Mouse (Mus musculus) kidney, embryonic 14.5 days (tissue): ENCODE measurements at regions not wholly inside any gene's neighbourhood (a gene's known extent, or its start where the extent isn't known, plus 50 kb on each side); places are given as distances from the start of the nearest gene placed in this dataset.

Experiments
- ATAC-seq: fragments of 200-750 bp; cut with Nextera tagmentation; 2 replicates; pipeline ENCODE4 v1.8.0; 2017; ENCODE audit warnings: moderate number of reproducible peaks, mild to moderate bottlenecking, moderate TSS enrichment, moderate library complexity; ENCODE audit not compliant: low FRiP score, low TSS enrichment
- H3K27ac ChIP-seq: fragments of 300-500 bp; sonication (generic); 2 replicates; pipeline ENCODE4 v1.5.1; 2014; ENCODE audit warnings: low read depth, mild to moderate bottlenecking, low read length, moderate library complexity, mixed read lengths
- H3K27me3 ChIP-seq: fragments of 300-500 bp; sonication (generic); 2 replicates; pipeline ENCODE4 v1.6.1; 2014; ENCODE audit warnings: mild to moderate bottlenecking, low read length; ENCODE audit not compliant: control insufficient read depth, insufficient read depth
- H3K36me3 ChIP-seq: fragments of 300-500 bp; sonication (generic); 2 replicates; pipeline ENCODE4 v1.6.1; 2014; ENCODE audit warnings: low read length, mixed read lengths; ENCODE audit not compliant: control insufficient read depth, insufficient read depth
- H3K4me1 ChIP-seq: fragments of 300-500 bp; sonication (generic); 2 replicates; pipeline ENCODE4 v1.6.1; 2014; ENCODE audit warnings: low read length, mixed read lengths; ENCODE audit not compliant: control insufficient read depth, insufficient read depth
- H3K4me2 ChIP-seq: fragments of 300-500 bp; sonication (generic); replicated peaks from 2 replicates; pipeline ENCODE4 v1.6.1; 2014; ENCODE audit warnings: low read depth, mild to moderate bottlenecking, low read length
- H3K4me3 ChIP-seq: fragments of 300-500 bp; sonication (generic); 2 replicates; pipeline ENCODE4 v1.5.1; 2014; ENCODE audit warnings: mild to moderate bottlenecking, low read length
- H3K9ac ChIP-seq: fragments of 300-500 bp; sonication (generic); 2 replicates; pipeline ENCODE4 v1.6.1; 2014; ENCODE audit warnings: low read depth, mild to moderate bottlenecking, low read length, moderate library complexity
- H3K9me3 ChIP-seq: fragments of 300-500 bp; sonication (generic); 2 replicates; pipeline ENCODE4 v1.6.1; 2016; ENCODE audit warnings: low read length; ENCODE audit not compliant: control insufficient read depth
- WGBS: fragments of 180-500 bp; shearing (Covaris S2); extraction: QIAGEN DNeasy Blood & Tissue Kit; methylation state at CpG from one replicate; pipeline ENCODE4 v1.1.7; 2014; 5-methylcytosine and 5-hydroxymethylcytosine counted together

DNA sequence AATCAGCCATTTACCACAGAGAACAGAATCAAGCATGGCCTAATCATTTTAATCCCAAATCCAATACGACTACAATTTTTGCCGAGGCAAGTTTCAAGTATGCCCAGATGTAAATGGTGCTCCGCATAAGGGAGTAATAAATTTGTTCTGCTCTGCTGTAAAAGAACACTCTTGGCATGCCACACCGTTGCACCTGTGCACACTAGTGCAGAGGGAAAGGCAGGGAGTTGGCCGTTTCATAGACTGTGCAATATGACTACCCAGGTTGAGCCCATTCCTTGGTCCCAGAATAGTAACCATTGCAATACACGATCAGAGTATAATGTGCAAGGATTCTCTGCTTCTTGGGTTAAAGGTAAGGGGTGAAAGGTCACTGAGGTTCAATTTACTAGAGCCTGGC is 270.7 kb upstream of the Nrip1 start:
- Histone ChIP-seq H3K4me2 (no peak overlapping the region), H3K4me1 (no peaks in the 10 kb centered on the region), H3K27ac (no peak overlapping the region), H3K4me3 (no peak overlapping the region), H3K9me3 (no peaks in the 10 kb centered on the region), H3K9ac (no peak overlapping the region), H3K27me3 (no peaks in the 10 kb centered on the region), H3K36me3 (no peaks in the 10 kb centered on the region)
- ATAC-seq = no peak
- 90% methylated on average over 6 of the region's 6 CpGs for WGBS

DNA sequence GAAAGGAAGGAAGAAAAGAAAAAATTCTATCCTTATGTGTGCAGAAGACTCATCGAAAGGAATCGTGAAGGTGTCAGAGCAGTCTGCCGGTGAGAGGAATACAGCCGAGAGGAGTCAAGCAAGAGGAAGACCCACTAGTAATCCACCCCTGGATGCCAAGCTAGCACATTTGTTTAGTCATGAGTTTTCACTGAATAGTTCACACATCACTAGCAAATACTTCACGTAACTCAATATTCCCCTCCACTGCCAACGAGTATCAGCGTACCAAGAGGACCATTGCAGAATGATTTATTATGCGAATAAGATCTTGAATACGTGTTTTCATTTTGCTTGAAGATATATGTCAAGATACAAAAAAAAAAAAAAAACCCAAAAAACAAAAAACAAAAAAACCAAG is 270.2 kb upstream of the Nrip1 start:
- H3K9me3 ChIP-seq = no peaks in the 10 kb centered on the region
- 83% methylated on average over 9 of the region's 9 CpGs for WGBS
- H3K27me3 ChIP-seq = no peaks in the 10 kb centered on the region
- H3K27ac ChIP-seq = no peak overlapping the region
- no peaks in the 10 kb centered on the region for H3K4me1 ChIP-seq
- no peak overlapping the region for H3K4me3 ChIP-seq
- H3K4me2 ChIP-seq = no peak overlapping the region
- no peak overlapping the region for H3K9ac ChIP-seq
- H3K36me3 ChIP-seq = no peaks in the 10 kb centered on the region
- no peak for ATAC-seq

DNA sequence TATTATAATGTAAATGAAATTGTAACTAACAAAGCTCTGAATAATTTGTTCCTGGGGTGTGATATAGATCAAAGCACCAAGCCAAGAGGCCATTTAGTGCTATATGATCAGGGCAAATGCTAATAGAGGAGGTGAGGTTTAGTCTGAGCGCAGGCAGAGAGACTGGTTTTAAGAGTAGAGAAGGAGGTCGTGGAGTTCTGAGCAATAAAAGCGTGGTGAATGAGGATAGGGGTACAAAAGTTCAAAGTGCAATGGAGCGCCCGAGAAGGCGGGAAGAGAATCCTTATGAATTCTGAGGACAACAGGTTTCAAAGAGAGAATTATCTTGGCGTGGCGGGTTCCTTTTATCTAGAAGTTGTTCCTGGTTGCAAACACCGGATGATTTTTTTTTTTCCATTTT is 261.5 kb upstream of the Nrip1 start:
- Histone ChIP-seq H3K4me2 (no peak overlapping the region), H3K27me3 (no peaks in the 10 kb centered on the region), H3K36me3 (no peaks in the 10 kb centered on the region), H3K4me3 (no peak overlapping the region), H3K4me1 (no peaks in the 10 kb centered on the region), H3K27ac (no peak overlapping the region), H3K9ac (no peak overlapping the region), H3K9me3 (no peaks in the 10 kb centered on the region)
- 71% methylated on average over 9 of the region's 9 CpGs for WGBS
- no peak for ATAC-seq

DNA sequence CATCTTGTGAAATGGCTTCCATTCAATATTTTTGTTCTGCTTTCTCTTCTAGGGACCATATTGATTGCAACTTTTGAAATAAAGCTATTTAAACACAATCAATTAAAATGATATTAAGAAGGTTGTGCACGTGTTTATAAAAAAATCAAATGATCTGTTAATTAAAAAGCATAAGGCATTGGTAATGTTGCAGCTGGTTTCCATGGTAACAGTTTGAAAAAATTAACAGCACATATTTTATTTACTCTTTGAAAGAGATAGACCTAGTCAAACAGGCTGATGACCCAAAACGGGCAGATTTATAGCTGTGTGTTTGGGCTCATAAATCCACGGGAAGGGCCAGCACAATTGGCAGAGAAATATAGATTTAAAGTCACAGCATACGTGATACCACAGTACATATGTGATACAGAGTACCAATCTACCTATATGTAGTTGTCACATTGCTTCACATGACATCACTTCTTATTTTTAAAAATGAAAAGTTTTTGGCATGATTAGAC is 260.6 kb upstream of the Nrip1 start:
- Histone ChIP-seq H3K9me3 (no peaks in the 10 kb centered on the region), H3K4me1 (no peaks in the 10 kb centered on the region), H3K4me2 (no peak overlapping the region), H3K27ac (no peak overlapping the region), H3K9ac (no peak overlapping the region), H3K36me3 (no peaks in the 10 kb centered on the region), H3K27me3 (no peaks in the 10 kb centered on the region), H3K4me3 (no peak overlapping the region)
- no peak for ATAC-seq
- WGBS = 76% methylated on average over 4 of the region's 4 CpGs

DNA sequence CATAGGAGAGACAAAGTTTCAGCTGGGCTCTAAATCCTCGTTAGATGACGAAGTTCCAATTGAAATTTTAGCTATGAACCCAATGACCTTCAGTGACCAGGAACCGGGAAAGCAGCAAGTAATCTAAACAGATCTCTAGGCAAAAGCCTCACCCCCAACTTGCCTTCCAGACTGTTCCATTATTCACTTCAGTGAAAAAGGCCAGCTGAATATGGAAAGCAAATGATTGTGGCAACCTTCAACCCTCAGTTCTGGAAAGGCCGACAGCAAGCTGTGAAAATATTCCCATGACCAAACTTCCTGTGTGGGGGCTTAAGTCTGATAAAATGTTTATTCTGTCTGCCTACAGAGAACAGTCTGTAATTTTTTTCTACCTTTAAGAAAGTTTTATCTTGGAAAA is 252.5 kb upstream of the Nrip1 start:
- 16% methylated on average over 4 of the region's 4 CpGs for WGBS
- Histone ChIP-seq H3K4me3 (no peak overlapping the region), H3K4me2 (no peak overlapping the region), H3K36me3 (no peaks in the 10 kb centered on the region), H3K4me1 (peaks cover 4% of the 10 kb centered on the region; the same call in 1 of the 2 replicates), H3K27me3 (no peaks in the 10 kb centered on the region), H3K27ac (no peak overlapping the region), H3K9ac (no peak overlapping the region), H3K9me3 (no peaks in the 10 kb centered on the region)
- no peak for ATAC-seq

DNA sequence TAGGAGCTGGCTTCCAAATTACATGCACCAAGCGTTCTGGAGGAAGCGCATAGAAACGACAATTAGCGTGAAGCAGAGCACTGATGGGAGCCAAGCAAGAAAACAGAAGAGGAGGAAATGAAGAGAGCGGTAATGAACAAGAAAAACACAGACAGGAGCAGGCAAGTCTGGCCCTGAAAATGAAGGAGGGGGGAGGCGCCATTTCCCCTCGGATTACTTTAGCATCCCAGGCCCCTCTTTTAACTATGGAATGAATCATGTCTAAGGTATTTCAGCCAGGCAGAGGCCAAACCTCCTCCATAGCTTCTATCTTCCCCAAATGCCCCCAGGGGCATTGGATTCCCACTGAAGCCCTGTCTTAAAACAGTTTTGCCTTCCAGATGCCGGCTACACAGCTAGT is 248.1 kb upstream of the Nrip1 start:
- no peak overlapping the region for H3K4me2 ChIP-seq
- no peak overlapping the region for H3K27ac ChIP-seq
- peaks cover 4% of the 10 kb centered on the region; the same call in 1 of the 2 replicates for H3K4me1 ChIP-seq
- no peaks in the 10 kb centered on the region for H3K36me3 ChIP-seq
- no peaks in the 10 kb centered on the region for H3K9me3 ChIP-seq
- no peak for ATAC-seq
- no peak overlapping the region for H3K9ac ChIP-seq
- H3K4me3 ChIP-seq = no peak overlapping the region
- 12% methylated on average over 8 of the region's 8 CpGs for WGBS
- H3K27me3 ChIP-seq = no peaks in the 10 kb centered on the region

DNA sequence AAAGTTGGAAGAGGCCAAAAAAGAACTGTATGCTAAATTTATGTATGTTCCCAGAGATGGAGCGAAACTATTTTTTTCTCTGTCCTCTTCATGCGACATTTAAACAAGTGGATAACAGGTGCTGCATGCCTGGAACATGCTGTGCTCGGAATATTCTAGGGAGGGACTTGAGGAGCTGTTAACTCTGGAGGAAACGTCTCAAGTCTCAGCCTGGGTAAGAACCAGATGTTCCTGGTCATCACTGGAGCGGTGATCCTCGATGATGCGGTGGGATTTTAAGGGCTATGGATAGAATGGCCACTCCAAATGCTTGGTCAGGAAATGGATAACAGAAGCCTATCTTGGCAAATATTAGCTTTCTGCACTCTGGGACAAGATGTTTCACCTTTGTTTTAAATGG is 244.7 kb upstream of the Nrip1 start:
- ATAC-seq = no peak

DNA sequence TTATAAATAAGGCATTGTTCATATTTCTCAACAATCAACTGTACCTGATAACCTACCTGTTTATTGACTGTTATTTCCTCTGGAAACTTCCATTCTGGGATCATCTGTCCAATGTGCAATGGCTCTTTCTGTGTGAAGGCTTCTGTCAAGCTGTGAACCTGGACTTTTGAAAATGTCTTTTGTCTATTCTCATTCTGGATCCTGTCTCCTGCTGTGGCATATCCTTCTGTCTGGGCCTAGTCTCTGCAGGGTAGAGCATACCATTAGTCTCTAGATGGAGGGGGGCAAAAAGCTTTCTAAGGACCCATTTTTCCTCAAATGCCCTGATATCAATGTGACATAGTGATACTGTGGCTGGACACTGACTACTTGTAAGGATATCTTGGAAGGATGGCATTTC is 237.4 kb upstream of the Nrip1 start:
- no peak overlapping the region for H3K4me3 ChIP-seq
- H3K36me3 ChIP-seq = no peaks in the 10 kb centered on the region
- H3K4me2 ChIP-seq = no peak overlapping the region
- no peaks in the 10 kb centered on the region for H3K27me3 ChIP-seq
- H3K9ac ChIP-seq = no peak overlapping the region
- no peak for ATAC-seq
- H3K4me1 ChIP-seq = no peaks in the 10 kb centered on the region
- H3K27ac ChIP-seq = no peak overlapping the region
- H3K9me3 ChIP-seq = no peaks in the 10 kb centered on the region

More for the DNA sequence above, 244.7 kb upstream of the Nrip1 start:
- Histone ChIP-seq H3K4me2 (no peak overlapping the region), H3K4me1 (peaks cover 4% of the 10 kb centered on the region; the same call in 1 of the 2 replicates), H3K9me3 (no peaks in the 10 kb centered on the region), H3K27me3 (no peaks in the 10 kb centered on the region), H3K9ac (no peak overlapping the region), H3K27ac (no peak overlapping the region), H3K36me3 (no peaks in the 10 kb centered on the region), H3K4me3 (no peak overlapping the region)
- WGBS = 77% methylated on average over 7 of the region's 7 CpGs

DNA sequence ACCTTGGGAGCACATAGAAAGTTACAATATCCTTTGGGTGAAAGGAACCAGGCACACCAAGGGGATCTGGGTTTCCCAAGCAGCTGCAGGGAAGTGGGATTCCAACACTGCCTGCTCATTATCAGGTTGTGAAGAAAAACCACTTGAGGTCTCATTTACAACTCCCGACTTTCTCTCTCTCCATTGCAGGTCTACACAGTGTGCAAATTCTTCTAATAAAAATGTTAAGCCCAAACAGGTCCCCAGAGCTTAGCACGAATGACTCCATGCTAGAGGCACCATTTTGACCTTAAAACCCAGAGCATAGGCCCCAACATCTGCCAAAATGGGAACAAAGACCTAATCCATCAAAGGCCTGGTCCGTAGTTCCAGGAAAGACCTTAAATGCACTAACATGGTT is 231.3 kb upstream of the Nrip1 start:
- Histone ChIP-seq H3K4me1 (no peaks in the 10 kb centered on the region), H3K4me3 (no peak overlapping the region), H3K27me3 (no peaks in the 10 kb centered on the region), H3K27ac (no peak overlapping the region), H3K9ac (no peak overlapping the region), H3K36me3 (no peaks in the 10 kb centered on the region), H3K4me2 (no peak overlapping the region), H3K9me3 (no peaks in the 10 kb centered on the region)
- 80% methylated on average over 3 of the region's 3 CpGs for WGBS
- no peak for ATAC-seq

DNA sequence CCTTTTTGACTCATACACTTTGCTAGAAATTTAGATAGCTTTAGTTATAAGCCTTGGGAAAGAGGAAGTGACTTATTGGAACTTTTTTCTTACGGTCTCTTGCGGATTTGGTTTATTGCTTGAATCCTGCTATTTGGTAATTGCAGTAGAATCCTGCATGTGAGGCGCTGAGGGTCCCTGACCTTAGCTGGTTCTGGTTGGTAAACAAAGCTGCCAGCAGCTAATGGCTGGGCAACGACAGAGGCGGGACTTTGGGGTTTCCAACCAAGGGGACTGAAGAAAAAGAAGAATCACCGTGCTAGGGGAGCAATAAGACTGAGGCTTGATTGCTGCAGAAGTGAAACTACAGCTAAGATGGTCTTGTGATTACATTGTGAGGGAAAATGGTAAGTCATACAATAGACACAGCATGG is 230.2 kb upstream of the Nrip1 start:
- H3K9ac ChIP-seq = no peak overlapping the region
- H3K4me3 ChIP-seq = no peak overlapping the region
- H3K36me3 ChIP-seq = no peaks in the 10 kb centered on the region
- H3K9me3 ChIP-seq = no peaks in the 10 kb centered on the region
- H3K4me1 ChIP-seq = no peaks in the 10 kb centered on the region
- ATAC-seq = no peak
- no peak overlapping the region for H3K27ac ChIP-seq
- 35% methylated on average over 6 of the region's 6 CpGs for WGBS
- no peaks in the 10 kb centered on the region for H3K27me3 ChIP-seq
- no peak overlapping the region for H3K4me2 ChIP-seq
